Mouse (Mus musculus) spleen, adult 12 weeks (tissue): ENCODE data around the gene Lbhd2.
A peak's percentile ranks its signal among the peaks of the same experiment; 100 is the strongest.

Experiments used
- DNase-seq: peaks from one replicate; pipeline ENCODE4 v3.0.0; 2022; ENCODE audit warnings: low spot score

Lbhd2 gene

DNA sequence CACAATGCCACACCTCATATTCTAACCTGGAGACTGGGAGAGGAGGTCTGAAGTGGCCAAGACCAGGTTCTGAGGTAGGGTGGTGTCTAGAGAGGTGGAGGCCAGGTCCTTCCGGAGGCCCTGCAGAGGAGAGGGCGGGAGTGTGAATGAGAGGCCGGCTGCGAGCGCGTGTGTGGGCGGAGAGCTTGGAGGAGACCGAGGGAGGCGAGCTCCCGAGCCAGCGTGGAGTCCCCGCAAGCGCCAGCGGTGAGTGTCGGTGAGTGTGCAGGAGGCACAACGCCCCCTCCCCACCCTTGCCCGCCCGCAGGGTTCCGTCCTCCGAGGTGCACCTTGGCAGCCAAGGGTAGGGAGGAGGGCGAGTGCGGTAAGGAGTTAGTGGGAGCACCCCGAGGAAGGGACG is at the start of gene Lbhd2:
Gene Lbhd2, plus strand, starts transcription at position 188 of the 400 bp plus-strand sequence.
- no peak for DNase-seq

DNA sequence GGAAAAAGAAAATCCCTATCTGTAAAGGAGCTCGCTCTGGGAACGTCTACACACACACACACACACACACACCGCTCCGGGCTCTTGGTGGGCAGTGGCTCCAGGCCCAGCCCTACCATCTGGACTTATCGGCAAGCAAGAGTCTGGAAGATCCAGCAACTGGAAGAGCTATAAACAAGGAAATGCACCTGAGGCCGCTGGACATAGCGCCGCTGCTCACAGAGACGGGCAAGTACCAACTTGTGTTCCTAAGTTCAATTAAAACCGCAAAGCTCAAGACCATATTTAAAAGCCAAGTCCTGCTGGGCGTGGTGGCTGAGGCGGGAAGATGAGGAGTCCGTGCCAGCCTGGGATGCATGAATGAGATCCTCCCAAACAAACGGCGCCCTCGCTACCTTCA is 45.9 kb upstream of the Lbhd2 start:
- no peak for DNase-seq

DNA sequence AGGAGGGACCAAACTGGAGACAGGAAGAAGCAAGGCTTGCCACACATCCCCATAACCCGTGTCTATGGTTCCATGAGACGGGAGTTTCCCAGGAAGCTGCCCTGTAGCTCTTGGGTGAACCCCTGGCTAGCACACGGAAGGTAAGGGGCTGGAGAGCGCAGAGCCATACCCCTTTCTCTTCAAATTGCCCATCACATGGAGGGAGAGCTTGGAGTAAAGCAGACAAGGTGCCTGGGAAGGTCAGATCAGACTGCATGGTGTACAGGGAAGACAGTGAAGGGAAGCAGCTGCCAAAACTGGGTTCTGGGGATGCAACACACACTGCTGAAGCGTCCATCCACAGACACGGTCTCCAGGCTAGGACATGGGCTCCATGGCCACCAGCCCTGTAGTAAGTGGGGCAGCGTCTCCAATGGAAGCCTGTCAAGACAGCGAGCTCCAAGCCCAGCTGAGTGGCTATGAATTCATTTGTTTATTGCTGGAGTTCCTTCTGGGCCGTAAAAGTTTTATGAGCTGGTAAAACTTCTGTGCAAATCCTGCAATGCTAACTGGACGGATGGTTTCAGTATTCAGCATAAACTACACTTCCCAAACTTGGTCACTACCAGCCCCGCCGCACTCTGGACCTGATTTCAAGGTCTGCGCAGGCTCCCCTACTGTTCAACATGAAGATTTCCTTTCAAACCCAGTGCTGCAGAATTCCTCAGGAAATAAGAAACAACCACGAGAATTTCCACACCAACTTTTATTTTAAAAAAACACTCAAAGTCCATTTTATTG is 45.1 kb upstream of the Lbhd2 start:
- no peak for DNase-seq

GRCm38 (mm10) chr12:111364234-111364633 is 42.4 kb upstream of the Lbhd2 start:
- no peak for DNase-seq

GRCm38 (mm10) chr12:111367065-111367464 is 39.5 kb upstream of the Lbhd2 start:
- no peak for DNase-seq

- no peak for DNase-seq
Observed at GRCm38 (mm10) chr12:111370249-111370648, 36.4 kb upstream of the Lbhd2 start.

DNA sequence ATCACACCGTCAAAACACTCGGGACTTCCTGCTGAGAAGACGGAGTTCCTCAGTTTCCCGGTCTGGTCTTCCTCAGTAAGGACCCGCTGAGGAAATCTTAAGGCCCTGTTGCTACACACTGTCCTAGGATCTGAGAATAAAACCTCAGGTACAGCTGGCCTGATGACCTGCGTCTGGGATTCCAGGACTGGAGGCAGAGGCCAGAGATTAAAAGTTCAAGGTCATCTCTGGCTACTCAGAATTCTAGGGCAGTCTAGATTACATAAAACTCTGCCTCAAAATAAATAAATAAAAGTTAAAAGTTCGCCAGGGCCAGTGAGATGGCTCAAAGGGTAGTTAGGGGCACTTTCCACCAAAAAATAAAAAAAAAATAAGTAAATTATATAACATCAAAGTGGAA is 34.7 kb upstream of the Lbhd2 start:
- DNase-seq: no peak

- no peak for DNase-seq
Observed at GRCm38 (mm10) chr12:111373411-111373810, 33.2 kb upstream of the Lbhd2 start.

DNA sequence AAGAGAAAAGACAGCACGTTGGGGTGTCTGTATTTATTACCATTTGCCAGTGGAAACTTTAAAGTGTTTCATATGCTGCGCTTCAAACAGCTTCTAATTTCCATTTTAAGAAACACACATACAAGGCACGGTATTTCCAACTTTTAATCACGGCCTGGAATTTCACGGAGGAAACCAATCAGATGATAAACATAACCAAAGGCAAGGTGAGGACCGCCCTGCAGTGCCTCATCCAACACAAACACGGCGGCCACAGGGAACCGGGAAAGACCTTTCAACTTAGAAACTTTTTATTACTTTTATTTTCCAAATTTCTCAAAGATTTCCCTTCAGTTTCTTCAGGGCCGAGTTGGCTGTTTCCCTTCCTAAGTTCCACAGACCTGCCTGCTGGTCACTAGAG is 31.9 kb upstream of the Lbhd2 start:
- DNase-seq: no peak

DNA sequence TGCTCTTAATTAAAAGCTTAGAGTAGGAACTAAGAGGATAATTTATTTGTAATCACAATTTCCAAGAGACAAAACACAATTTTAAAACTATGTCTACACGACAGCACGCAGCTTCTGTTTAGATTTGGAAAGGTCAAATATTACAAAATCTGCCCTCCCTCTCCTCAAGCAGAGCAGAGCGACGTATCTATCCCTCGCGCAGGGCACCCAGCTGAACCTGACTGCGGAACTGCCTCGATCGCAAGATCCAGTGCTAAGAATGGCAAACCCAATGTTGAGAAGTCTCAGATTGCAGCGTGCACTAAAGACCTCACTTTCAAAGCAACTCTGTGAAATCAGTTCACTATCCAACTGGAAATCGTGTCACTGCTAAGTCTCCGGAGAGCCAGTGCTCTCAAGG is 31.1 kb upstream of the Lbhd2 start:
- DNase-seq: no peak

GRCm38 (mm10) chr12:111376053-111376452 is 30.6 kb upstream of the Lbhd2 start:
- DNase-seq: no peak

DNA sequence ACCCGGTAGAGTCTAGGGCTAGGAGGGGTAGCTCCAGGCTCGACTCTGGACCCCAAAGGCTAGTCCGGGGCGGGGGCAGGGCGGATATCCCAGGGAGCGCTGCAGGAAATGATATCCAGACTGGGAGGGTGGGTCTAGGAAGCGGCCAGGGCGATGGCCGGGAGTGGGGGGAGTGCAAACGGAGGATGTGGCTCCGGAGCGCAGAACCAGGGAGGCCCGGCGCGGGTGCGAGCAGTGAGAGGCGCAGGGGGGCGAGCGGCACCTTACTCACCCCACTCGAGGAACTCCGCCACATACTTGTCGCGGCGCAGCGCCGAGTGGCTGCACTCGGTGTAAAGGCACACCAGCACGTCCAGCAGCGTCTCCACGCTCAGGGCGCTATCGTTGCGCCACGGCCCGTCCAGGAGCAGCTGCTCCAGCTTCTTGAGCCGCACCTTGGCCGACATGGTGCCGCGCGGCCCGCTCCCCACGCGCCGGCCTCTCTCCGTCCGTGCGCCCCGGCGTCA is 29.7 kb upstream of the Lbhd2 start:
- no peak for DNase-seq

GRCm38 (mm10) chr12:111377376-111377973 is 29.1 kb upstream of the Lbhd2 start, which contains the start of gene Cdc42bpb:
Cdc42bpb (minus strand) TSS chr12:111377718.
- DNase-seq: peak; percentile 33

DNA sequence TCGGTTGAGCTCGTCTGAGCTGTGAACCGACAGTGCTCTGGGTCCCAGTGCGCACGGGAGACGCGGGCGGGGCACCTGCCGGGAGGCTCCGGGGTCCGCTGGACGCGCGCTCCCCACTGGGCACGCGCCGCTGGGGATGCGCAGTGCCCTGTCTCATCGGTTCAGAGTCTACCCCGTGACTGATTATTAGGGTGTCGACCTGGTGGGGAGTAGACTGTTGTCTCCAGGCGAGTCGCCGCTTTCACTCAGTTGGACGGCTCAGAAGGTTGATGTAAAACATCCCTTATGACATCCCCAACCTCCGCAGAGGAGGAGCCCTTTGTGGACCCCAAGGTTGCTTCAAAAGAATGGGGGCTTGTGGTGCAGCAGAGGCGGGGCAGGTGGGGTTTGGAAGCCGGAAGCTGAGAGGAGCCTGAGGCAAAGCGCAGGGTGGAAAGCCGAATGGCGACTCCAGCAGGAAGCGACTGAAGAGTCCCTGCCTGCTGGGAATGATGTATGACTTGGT is 28.6 kb upstream of the Lbhd2 start:
- DNase-seq: no peak

GRCm38 (mm10) chr12:111378812-111379211 is 27.8 kb upstream of the Lbhd2 start:
- no peak for DNase-seq

DNA sequence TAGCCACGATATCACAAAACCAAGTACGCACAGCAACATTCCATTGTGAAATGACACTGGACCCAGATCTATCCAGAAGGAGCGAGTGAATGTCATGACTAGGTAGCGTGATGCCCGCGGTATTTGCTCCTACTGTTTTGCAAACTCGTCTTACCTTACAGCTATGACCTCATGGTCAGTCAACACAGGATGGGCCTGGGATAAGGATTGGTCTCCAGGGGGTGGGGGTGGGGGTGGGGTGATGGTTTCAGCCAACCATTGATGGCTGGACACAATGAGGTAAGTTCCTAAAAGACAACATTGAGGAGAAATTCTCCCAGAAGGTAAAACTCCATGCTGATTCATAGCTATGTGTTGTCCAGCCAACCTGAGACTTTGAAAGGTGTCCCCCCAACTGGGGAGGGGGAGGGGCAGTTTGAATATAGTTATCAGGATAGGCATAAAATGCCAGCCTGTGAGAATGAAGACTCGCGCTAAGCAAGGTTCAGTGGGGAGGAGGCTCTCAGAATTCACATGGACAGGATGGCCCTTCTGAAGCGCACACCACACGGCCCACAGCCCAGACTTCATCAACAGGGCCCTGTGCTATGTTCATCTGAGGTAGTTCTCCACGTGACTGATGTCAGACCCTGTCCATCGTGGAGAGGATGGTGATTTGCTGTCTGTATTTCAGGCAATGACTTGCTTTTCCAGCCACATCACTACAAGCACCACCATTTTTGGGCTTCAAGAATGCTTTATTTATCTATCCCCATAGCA is 20.5 kb upstream of the Lbhd2 start:
- no peak for DNase-seq

GRCm38 (mm10) chr12:111386642-111387120 is 19.9 kb upstream of the Lbhd2 start:
- DNase-seq: no peak

- DNase-seq: no peak
Observed at GRCm38 (mm10) chr12:111387146-111387545, 19.5 kb upstream of the Lbhd2 start.

- DNase-seq: no peak
Observed at GRCm38 (mm10) chr12:111394008-111394407, 12.6 kb upstream of the Lbhd2 start.

GRCm38 (mm10) chr12:111396997-111397396 is 9.6 kb upstream of the Lbhd2 start:
- no peak for DNase-seq

DNA sequence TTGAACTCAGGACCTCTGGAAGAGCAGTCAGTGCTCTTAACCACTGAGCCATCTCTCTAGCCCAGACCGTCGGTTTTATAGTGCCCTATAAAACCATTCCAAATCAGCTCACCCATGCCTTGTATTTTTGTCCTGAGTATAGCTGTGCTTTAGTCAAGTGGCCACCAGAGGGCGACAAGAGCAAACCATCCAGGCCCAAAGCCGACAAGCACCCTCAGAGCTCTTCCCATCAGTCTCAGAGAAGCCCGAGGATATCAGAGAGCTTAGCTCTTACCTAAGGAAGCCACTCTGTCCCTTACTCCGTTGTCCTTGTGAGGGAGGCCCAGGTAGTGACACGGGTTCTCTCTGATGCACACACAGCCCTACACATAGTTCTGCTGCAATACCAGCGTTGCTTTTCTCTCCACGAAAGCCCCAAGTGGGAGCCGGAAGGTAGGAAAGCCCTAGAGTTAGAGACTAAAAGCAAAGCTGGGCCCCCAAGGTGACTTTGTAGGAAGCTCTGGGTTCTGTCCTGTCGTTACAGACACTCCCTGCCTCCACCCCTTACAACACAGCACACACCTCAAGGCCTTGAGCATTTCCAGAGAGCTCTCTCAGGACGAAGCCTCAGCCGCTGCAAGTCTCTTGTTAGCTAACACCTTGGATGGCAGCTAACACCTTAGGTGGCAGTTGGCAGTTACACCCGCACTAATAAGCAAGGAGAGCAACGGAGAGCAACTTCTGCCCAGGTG is 5.0 kb upstream of the Lbhd2 start:
- no peak for DNase-seq

DNA sequence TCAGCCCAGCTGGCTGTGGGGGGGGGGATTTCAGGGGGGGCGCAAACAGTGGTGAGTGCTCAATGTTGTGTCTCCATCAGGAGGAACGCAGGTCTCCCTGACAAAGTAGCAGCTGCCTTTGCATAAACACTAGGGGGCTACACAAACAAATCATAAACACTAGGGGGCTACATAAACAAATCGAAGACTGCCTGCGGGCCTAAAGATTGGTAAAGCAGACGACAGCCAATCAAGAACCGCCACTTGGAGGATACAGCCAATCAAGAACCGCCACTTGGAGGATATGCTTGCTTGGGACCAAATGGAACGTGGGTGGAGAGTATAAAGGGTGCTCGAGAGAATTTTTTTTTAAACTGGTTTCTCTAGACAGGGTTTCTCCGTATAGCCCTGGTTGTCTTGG is 1.7 kb upstream of the Lbhd2 start:
- DNase-seq: no peak
